Mouse (Mus musculus): ENCODE results near the gene Acot5. TPM values are rescaled to one million over a fixed set of nuclear protein-coding genes. Genes with fewer than 3 reads are reported as not detected.
"Not testable (repeated sequence)": the region's sequence is repeated elsewhere in the genome, so short reads cannot be mapped to it uniquely, and the experiment has no call there.

Gene Acot5
- polyA plus RNA-seq, 1 experiment from 2014 or later: not detected

DNA sequence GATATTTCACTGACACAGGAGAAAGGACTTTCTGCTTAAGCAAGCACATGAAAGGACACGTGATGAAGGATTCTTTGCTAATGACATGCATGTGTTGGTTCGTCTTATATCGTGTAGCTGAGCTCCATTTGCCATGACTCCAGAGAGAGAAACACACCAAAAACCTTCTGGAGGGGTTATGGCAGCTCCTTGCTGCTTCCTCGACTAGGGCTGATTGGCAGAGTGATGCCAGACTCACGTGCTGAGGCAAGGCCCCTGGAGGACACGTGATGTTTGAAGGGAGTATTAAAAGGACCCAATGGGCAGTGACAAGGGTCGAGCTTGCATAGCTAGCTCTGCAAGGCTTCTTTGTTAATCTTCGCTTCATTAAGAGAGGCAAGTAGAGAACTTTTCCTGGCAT, 829 bp upstream of the Acot5 start:
- no peak for DNase-seq (ENCODE audit: low spot score)
- 54% methylated on average over 8 of the region's 8 CpGs for WGBS
- H3K4me1 ChIP-seq (ENCODE audit: control insufficient read depth, insufficient read depth, low read length): no peaks in the 10 kb centered on the region
- no peak overlapping the region for H3K4me2 ChIP-seq (ENCODE audit: low read length)
- 0 out of 2 replicates have a peak, but pooled peaks cover under 1% of the 10 kb centered on the region for H3K9me3 ChIP-seq (replicated peaks; ENCODE audit: control insufficient read depth, low read length)
- H3K4me3 ChIP-seq (ENCODE audit: low read depth, low read length): no peak overlapping the region
- no peak overlapping the region for H3K27ac ChIP-seq (ENCODE audit: low read depth, low read length)
- ATAC-seq: no peak
- H3K27me3 ChIP-seq (replicated peaks; ENCODE audit: control insufficient read depth, insufficient read depth, low read length): peaks cover 12% of the 10 kb centered on the region; the same call in 1 of the 2 replicates
- H3K36me3 ChIP-seq (ENCODE audit: control insufficient read depth, insufficient read depth, low read length): no peaks in the 10 kb centered on the region
- H3K9ac ChIP-seq (ENCODE audit: low read length): no peak overlapping the region

DNA sequence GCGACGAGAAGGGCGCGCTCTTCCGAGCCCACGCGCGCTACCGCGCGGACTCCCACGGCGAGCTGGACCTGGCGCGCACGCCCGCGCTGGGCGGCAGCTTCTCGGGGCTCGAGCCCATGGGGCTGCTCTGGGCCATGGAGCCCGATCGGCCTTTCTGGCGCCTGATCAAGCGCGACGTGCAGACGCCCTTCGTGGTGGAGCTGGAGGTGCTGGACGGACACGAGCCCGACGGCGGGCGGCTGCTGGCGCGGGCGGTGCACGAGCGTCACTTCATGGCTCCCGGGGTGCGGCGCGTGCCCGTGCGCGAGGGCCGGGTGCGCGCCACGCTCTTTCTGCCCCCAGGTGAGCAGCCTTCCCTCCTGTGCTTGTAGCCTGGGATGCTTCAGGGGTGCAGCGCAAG, 457 bp downstream of the Acot5 start:
- Histone ChIP-seq H3K27me3 (replicated peaks; ENCODE audit: control insufficient read depth, insufficient read depth, low read length) (peaks cover 12% of the 10 kb centered on the region; the same call in 1 of the 2 replicates), H3K4me3 (ENCODE audit: low read depth, low read length) (peak overlapping the region; percentile 33), H3K4me2 (ENCODE audit: low read length) (peak overlapping the region; percentile 53), H3K9ac (ENCODE audit: low read length) (peak overlapping the region; percentile 41; the same call in 1 of the 2 replicates)
- not testable (repeated sequence) for H3K27ac ChIP-seq (ENCODE audit: low read depth, low read length); H3K4me1 ChIP-seq (ENCODE audit: control insufficient read depth, insufficient read depth, low read length); DNase-seq (ENCODE audit: low spot score); ATAC-seq; H3K9me3 ChIP-seq (replicated peaks; ENCODE audit: control insufficient read depth, low read length); H3K36me3 ChIP-seq (ENCODE audit: control insufficient read depth, insufficient read depth, low read length)
- WGBS: under 1% methylated on average over 32 of the region's 52 CpGs

DNA sequence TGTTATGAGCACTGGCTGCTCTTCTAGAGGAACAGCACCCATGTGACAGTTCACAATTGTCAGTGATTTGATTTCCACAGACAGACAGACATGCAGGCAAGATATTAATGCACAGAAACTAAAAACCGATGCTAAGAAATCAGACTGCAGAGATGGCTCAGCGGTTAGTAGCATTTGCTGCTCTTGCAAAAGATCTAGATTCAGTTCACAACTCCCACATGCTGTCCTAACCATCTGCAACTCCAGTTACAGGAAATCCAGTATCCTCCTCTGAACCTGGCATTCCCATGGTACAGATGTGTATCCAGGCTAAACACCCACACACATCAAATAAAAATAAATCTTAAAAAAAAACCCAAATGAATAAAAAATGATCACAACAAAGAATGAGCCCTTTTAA, 2.6 kb downstream of the Acot5 start:
- H3K27me3 ChIP-seq (replicated peaks; ENCODE audit: control insufficient read depth, insufficient read depth, low read length): peaks cover 12% of the 10 kb centered on the region; the same call in 1 of the 2 replicates
- DNase-seq (ENCODE audit: low spot score) (no peak), ATAC-seq (no peak)
- H3K36me3 ChIP-seq (ENCODE audit: control insufficient read depth, insufficient read depth, low read length): no peaks in the 10 kb centered on the region
- H3K27ac ChIP-seq (ENCODE audit: low read depth, low read length): no peak overlapping the region
- H3K9ac ChIP-seq (ENCODE audit: low read length): no peak overlapping the region
- no peaks in the 10 kb centered on the region for H3K4me1 ChIP-seq (ENCODE audit: control insufficient read depth, insufficient read depth, low read length)
- H3K4me3 ChIP-seq (ENCODE audit: low read depth, low read length): no peak overlapping the region
- WGBS: 96% methylated on average over 2 of the region's 2 CpGs
- no peak overlapping the region for H3K4me2 ChIP-seq (ENCODE audit: low read length)
- no peaks in the 10 kb centered on the region for H3K9me3 ChIP-seq (replicated peaks; ENCODE audit: control insufficient read depth, low read length)

DNA sequence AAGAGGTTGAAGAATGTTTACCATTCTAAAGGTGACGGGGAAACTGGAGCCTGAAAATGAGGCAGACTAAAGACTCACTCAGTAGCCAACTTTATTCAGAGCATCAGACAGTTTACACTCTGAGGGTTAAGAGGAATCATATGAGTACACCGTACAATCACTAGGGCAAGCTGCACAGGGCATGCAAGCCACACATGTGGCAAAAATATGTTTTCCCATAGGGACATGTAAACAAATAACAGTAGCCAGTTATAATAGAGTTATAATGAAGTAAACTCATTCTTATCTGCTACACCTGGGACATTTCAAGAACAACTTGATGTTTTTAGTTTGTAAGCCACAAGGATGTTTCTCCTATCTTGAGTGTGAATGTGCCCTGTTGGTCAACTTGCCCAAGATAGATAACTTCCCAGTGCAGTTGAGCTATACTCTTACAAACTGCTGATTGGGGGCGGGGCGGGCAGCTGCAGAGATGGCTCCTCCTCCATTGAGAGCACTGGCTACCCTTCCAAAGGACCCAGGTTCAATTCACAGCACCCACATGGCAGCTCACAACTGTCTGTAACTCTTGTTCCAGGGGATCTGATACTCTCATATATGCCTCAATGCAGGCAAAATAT, 8.4 kb downstream of the Acot5 start:
- Histone ChIP-seq H3K36me3 (ENCODE audit: control insufficient read depth, insufficient read depth, low read length) (no peaks in the 10 kb centered on the region), H3K9me3 (replicated peaks; ENCODE audit: control insufficient read depth, low read length) (no peaks in the 10 kb centered on the region), H3K4me3 (ENCODE audit: low read depth, low read length) (no peak overlapping the region), H3K27ac (ENCODE audit: low read depth, low read length) (no peak overlapping the region), H3K27me3 (replicated peaks; ENCODE audit: control insufficient read depth, insufficient read depth, low read length) (no peaks in the 10 kb centered on the region), H3K4me2 (ENCODE audit: low read length) (no peak overlapping the region), H3K4me1 (ENCODE audit: control insufficient read depth, insufficient read depth, low read length) (no peaks in the 10 kb centered on the region), H3K9ac (ENCODE audit: low read length) (no peak overlapping the region)
- WGBS: 92% methylated on average over 4 of the region's 4 CpGs
- ATAC-seq: no peak
- DNase-seq (ENCODE audit: low spot score): no peak

DNA sequence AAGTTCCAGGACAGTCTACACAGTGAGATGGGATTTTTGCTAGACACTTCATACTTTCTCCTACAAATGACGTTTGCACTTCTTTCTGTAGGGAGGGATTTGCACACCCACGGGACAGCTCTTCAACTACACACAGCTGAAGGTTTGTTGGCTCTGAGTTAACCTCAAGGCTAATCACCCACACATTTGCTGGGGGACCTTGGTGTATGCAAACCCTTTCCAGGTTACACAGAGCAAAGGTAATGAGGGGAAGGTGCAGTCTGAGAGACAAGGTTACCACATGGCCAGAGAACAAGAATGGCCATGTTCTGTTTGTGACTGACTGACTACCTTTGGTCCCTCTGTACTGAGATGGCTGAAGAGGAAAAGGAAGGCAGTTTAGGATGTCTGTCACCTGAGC, 14.7 kb downstream of the Acot5 start:
- H3K27me3 ChIP-seq (replicated peaks; ENCODE audit: control insufficient read depth, insufficient read depth, low read length): no peaks in the 10 kb centered on the region
- H3K9ac ChIP-seq (ENCODE audit: low read length): no peak overlapping the region
- no peaks in the 10 kb centered on the region for H3K4me1 ChIP-seq (ENCODE audit: control insufficient read depth, insufficient read depth, low read length)
- WGBS: 92% methylated on average over 2 of the region's 2 CpGs
- H3K36me3 ChIP-seq (ENCODE audit: control insufficient read depth, insufficient read depth, low read length): no peaks in the 10 kb centered on the region
- no peak overlapping the region for H3K4me2 ChIP-seq (ENCODE audit: low read length)
- DNase-seq (ENCODE audit: low spot score) (no peak), ATAC-seq (no peak)
- H3K9me3 ChIP-seq (replicated peaks; ENCODE audit: control insufficient read depth, low read length): no peaks in the 10 kb centered on the region
- no peak overlapping the region for H3K4me3 ChIP-seq (ENCODE audit: low read depth, low read length)
- no peak overlapping the region for H3K27ac ChIP-seq (ENCODE audit: low read depth, low read length)

DNA sequence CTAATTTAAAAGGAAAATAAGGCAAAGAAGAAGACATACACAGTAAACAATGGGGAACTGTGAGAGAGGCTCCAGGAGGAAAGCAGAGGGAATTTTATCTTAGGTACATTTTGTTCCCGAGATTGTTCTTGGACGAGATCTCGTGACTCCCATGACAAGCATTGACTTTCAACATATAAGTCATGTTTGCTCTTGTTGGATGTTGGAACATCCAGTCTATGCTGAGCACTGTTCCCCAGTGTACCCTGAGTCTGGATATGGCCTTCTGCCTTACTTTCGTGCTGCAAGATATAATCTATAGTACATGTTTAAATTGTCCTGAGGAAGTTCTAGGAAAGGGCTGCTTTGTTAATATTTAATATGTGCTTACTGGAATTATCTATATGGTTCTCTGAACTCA, 15.5 kb downstream of the Acot5 start:
- Histone ChIP-seq H3K27me3 (replicated peaks; ENCODE audit: control insufficient read depth, insufficient read depth, low read length) (no peaks in the 10 kb centered on the region), H3K9me3 (replicated peaks; ENCODE audit: control insufficient read depth, low read length) (no peaks in the 10 kb centered on the region), H3K36me3 (ENCODE audit: control insufficient read depth, insufficient read depth, low read length) (no peaks in the 10 kb centered on the region), H3K9ac (ENCODE audit: low read length) (no peak overlapping the region), H3K4me1 (ENCODE audit: control insufficient read depth, insufficient read depth, low read length) (no peaks in the 10 kb centered on the region), H3K4me3 (ENCODE audit: low read depth, low read length) (no peak overlapping the region), H3K4me2 (ENCODE audit: low read length) (no peak overlapping the region), H3K27ac (ENCODE audit: low read depth, low read length) (no peak overlapping the region)
- 96% methylated on average over 4 of the region's 4 CpGs for WGBS
- ATAC-seq (no peak), DNase-seq (ENCODE audit: low spot score) (no peak)

DNA sequence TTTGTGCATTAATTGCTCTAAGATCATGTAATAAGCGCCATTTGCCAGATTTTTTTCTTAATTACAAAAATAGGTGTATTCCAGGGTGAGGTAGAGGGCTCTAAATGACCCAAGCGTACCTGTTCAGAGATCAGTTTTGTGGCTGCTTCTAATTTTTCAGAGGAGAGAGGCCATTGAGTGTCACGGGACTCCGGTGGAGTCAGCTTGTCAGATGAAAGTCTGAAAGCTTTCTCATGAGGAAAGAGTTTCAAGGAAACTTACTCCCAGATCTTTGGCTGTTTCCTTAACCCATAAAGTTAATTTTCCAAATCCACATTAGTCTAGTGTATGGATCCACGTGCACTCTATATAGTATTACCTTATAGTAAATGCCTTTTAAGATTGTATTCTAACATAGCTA, 25.5 kb downstream of the Acot5 start:
- not testable (repeated sequence) for H3K4me1 ChIP-seq (ENCODE audit: control insufficient read depth, insufficient read depth, low read length); H3K9me3 ChIP-seq (replicated peaks; ENCODE audit: control insufficient read depth, low read length); H3K4me3 ChIP-seq (ENCODE audit: low read depth, low read length); H3K4me2 ChIP-seq (ENCODE audit: low read length); ATAC-seq; H3K36me3 ChIP-seq (ENCODE audit: control insufficient read depth, insufficient read depth, low read length); H3K27me3 ChIP-seq (replicated peaks; ENCODE audit: control insufficient read depth, insufficient read depth, low read length); H3K9ac ChIP-seq (ENCODE audit: low read length); H3K27ac ChIP-seq (ENCODE audit: low read depth, low read length); DNase-seq (ENCODE audit: low spot score)
- 91% methylated on average over 5 of the region's 5 CpGs for WGBS

DNA sequence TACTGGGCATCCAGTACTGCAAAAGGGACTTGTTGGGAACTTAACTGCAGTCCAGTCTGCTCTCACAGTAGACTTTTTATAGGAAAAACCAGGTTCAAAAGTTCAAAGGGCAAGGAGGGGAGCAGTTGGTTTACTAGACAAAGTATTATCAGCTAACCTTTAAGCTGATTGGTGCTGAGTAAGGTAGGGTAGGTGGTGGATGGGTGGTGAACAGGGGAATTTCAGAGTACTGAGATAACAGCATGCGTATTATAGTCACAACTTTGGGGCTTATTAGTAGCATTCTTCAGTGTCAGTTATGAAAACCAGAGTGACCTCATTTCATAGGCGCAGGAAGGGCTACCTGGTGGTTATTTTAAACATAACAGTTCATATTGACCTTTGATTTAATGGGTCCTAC, 30.5 kb downstream of the Acot5 start:
- no peaks in the 10 kb centered on the region for H3K36me3 ChIP-seq (ENCODE audit: control insufficient read depth, insufficient read depth, low read length)
- H3K27ac ChIP-seq (ENCODE audit: low read depth, low read length): no peak overlapping the region
- H3K27me3 ChIP-seq (replicated peaks; ENCODE audit: control insufficient read depth, insufficient read depth, low read length): no peaks in the 10 kb centered on the region
- WGBS: 97% methylated on average over 2 of the region's 2 CpGs
- ATAC-seq: no peak
- no peaks in the 10 kb centered on the region for H3K9me3 ChIP-seq (replicated peaks; ENCODE audit: control insufficient read depth, low read length)
- H3K4me1 ChIP-seq (ENCODE audit: control insufficient read depth, insufficient read depth, low read length): no peaks in the 10 kb centered on the region
- no peak for DNase-seq (ENCODE audit: low spot score)
- no peak overlapping the region for H3K4me3 ChIP-seq (ENCODE audit: low read depth, low read length)
- H3K4me2 ChIP-seq (ENCODE audit: low read length): no peak overlapping the region
- H3K9ac ChIP-seq (ENCODE audit: low read length): no peak overlapping the region

DNA sequence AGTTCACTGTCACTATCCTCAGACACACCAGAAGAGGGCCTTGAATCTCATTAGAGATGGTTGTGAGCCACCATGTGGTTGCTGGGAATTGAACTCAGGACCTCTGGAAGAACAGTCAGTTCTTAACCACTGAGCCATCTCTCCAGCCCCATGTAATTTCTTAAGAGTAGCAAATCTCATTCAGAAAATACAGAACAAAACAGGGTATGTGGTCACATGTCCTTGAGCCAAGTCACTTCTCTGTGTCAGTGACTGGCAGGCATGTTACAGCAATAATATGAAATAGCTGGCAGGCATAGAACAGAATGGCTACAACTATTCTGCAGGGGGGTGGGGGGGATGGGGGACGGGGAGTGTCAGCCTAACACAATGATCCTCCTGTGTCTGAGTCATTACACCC, 30.9 kb downstream of the Acot5 start:
- no peak overlapping the region; the same call in 1 of the 2 replicates for H3K9ac ChIP-seq (ENCODE audit: low read length)
- H3K4me3 ChIP-seq (ENCODE audit: low read depth, low read length): no peak overlapping the region
- no peaks in the 10 kb centered on the region for H3K27me3 ChIP-seq (replicated peaks; ENCODE audit: control insufficient read depth, insufficient read depth, low read length)
- no peaks in the 10 kb centered on the region for H3K9me3 ChIP-seq (replicated peaks; ENCODE audit: control insufficient read depth, low read length)
- H3K4me1 ChIP-seq (ENCODE audit: control insufficient read depth, insufficient read depth, low read length): no peaks in the 10 kb centered on the region
- ATAC-seq (no peak), DNase-seq (ENCODE audit: low spot score) (no peak)
- 48% methylated on average over 1 of the region's 1 CpGs for WGBS
- H3K27ac ChIP-seq (ENCODE audit: low read depth, low read length): no peak overlapping the region
- no peaks in the 10 kb centered on the region for H3K36me3 ChIP-seq (ENCODE audit: control insufficient read depth, insufficient read depth, low read length)
- H3K4me2 ChIP-seq (ENCODE audit: low read length): peak overlapping the region; percentile 70; the same call in 1 of the 2 replicates
